Mouse (Mus musculus) kidney, postnatal 0 days (tissue): ENCODE results near the gene Chrm1. TPM values are rescaled to one million over a fixed set of nuclear protein-coding genes. Genes with fewer than 3 reads are reported as not detected.

Source experiments
- ATAC-seq: fragments of 200-750 bp; cut with Nextera tagmentation; replicated peaks from 2 replicates; pipeline ENCODE4 v1.8.0; 2017; ENCODE audit warnings: low read depth, moderate number of reproducible peaks, moderate TSS enrichment, moderate library complexity; ENCODE audit not compliant: low FRiP score
- DNase-seq: peaks from one replicate; pipeline ENCODE4 v3.0.0-alpha.2; 2016; ENCODE audit warnings: low spot score
- H3K27ac ChIP-seq: fragments of 300-500 bp; sonication (generic); 2 replicates; pipeline ENCODE4 v1.5.1; 2014; ENCODE audit warnings: mild to moderate bottlenecking
- H3K27me3 ChIP-seq: fragments of 300-500 bp; sonication (generic); 2 replicates; pipeline ENCODE4 v1.6.1; 2014; ENCODE audit warnings: low read length, mixed read lengths; ENCODE audit not compliant: insufficient read depth
- H3K36me3 ChIP-seq: fragments of 300-500 bp; sonication (generic); 2 replicates; pipeline ENCODE4 v1.6.1; 2014; ENCODE audit warnings: low read length, mixed read lengths; ENCODE audit not compliant: insufficient read depth
- H3K4me1 ChIP-seq: fragments of 300-500 bp; sonication (generic); replicated peaks from 2 replicates; pipeline ENCODE4 v1.6.1; 2014; ENCODE audit warnings: antibody characterized with exemption, low read length, mixed read lengths; ENCODE audit not compliant: insufficient read depth
- H3K4me2 ChIP-seq: fragments of 300-500 bp; sonication (generic); 2 replicates; pipeline ENCODE4 v1.6.1; 2014; ENCODE audit warnings: mild to moderate bottlenecking, low read length, moderate library complexity, mixed read lengths
- H3K4me3 ChIP-seq: fragments of 300-500 bp; sonication (generic); replicated peaks from 2 replicates; pipeline ENCODE4 v1.5.1; 2014; ENCODE audit warnings: low read depth, low read length
- H3K9ac ChIP-seq: fragments of 300-500 bp; sonication (generic); 2 replicates; pipeline ENCODE4 v1.6.1; 2014; ENCODE audit warnings: low read depth, low read length
- H3K9me3 ChIP-seq: fragments of 300-500 bp; sonication (generic); replicated peaks from 2 replicates; pipeline ENCODE4 v1.6.1; 2016; ENCODE audit warnings: low read length, inconsistent platforms, mixed read lengths
- CTCF ChIP-seq: IDR thresholded peaks from 2 replicates; pipeline ENCODE4 v1.5.1; 2016; ENCODE audit warnings: antibody characterized with exemption, low read depth, mild to moderate bottlenecking, moderate library complexity
- WGBS: fragments of 180-500 bp; shearing (Covaris S2); extraction: QIAGEN DNeasy Blood & Tissue Kit; methylation state at CpG from one replicate; pipeline ENCODE4 v1.1.7; 2014; 5-methylcytosine and 5-hydroxymethylcytosine counted together
- polyA plus RNA-seq: library from polyadenylated mRNA; unstranded; fragments of >200 nt; fragmentation: Nextera tagmentation; extraction: Ambion mirVana; gene quantifications from 2 replicates; pipeline ENCODE4 v1.2.1, GENCODE M21; 2015

Gene Chrm1
- polyA plus RNA-seq, 1 experiment from 2014 or later, result 0.17 TPM

DNA sequence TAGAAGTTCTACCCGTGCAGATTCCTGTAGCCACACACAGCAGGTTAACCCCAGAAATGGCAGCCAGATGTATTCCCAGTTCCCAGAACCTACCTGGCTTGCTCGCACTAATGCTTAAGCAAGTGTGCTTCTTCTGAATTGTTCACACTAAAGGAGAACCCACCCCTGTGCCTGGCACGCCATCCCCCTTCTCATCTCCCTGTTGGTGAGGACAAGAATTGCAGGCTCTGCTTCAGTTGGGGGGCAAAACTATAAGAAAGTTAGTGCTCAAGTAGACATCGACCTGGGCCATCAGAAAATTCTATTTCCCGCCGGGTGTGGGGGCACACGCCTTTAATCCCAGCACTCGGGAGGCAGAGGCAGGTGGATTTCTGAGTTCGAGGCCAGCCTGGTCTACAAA is 36.1 kb downstream of the Chrm1 start:
- peaks cover 3% of the 10 kb centered on the region; the same call in 1 of the 2 replicates for H3K4me1 ChIP-seq
- no peaks in the 10 kb centered on the region for H3K36me3 ChIP-seq
- no peaks in the 10 kb centered on the region for H3K27me3 ChIP-seq
- no peaks in the 10 kb centered on the region for H3K9me3 ChIP-seq
- no peak overlapping the region for H3K4me2 ChIP-seq
- no peak overlapping the region for H3K9ac ChIP-seq
- WGBS, result 79% methylated on average over 9 of the region's 9 CpGs
- no peak overlapping the region for H3K4me3 ChIP-seq
- ATAC-seq (no peak), DNase-seq (no peak)
- 0 out of 2 replicates have a peak, but pooled peaks have one; percentile 22 for TF ChIP-seq CTCF
- no peak overlapping the region for H3K27ac ChIP-seq

GRCm38 (mm10) chr19:8702458-8702857 is 38.9 kb downstream of the Chrm1 start:
- peaks cover 8% of the 10 kb centered on the region for H3K36me3 ChIP-seq
- no peak overlapping the region for H3K4me2 ChIP-seq
- no peak overlapping the region for H3K4me3 ChIP-seq
- H3K9me3 ChIP-seq, result no peaks in the 10 kb centered on the region
- DNase-seq (peak; percentile 45), ATAC-seq (0 out of 2 replicates have a peak, but pooled peaks have one; percentile 39)
- 40% methylated on average over 3 of the region's 3 CpGs for WGBS
- H3K27me3 ChIP-seq, result no peaks in the 10 kb centered on the region
- H3K9ac ChIP-seq, result no peak overlapping the region
- peaks cover 3% of the 10 kb centered on the region; the same call in 1 of the 2 replicates for H3K4me1 ChIP-seq
- peak overlapping the region; percentile 50; the same call in 1 of the 2 replicates for H3K27ac ChIP-seq
- TF ChIP-seq CTCF, result peak; percentile 33; the same call in 1 of the 2 replicates

GRCm38 (mm10) chr19:8703571-8703970 is 40.0 kb downstream of the Chrm1 start:
- H3K4me2 ChIP-seq, result no peak overlapping the region
- H3K9me3 ChIP-seq, result no peaks in the 10 kb centered on the region
- DNase-seq, result no peak
- WGBS, result 76% methylated on average over 3 of the region's 4 CpGs
- TF ChIP-seq CTCF, result no peak
- H3K4me3 ChIP-seq, result no peak overlapping the region
- peaks cover 3% of the 10 kb centered on the region; the same call in 1 of the 2 replicates for H3K4me1 ChIP-seq
- H3K36me3 ChIP-seq, result peaks cover 19% of the 10 kb centered on the region
- H3K27ac ChIP-seq, result no peak overlapping the region
- H3K27me3 ChIP-seq, result no peaks in the 10 kb centered on the region
- H3K9ac ChIP-seq, result no peak overlapping the region
- no peak for ATAC-seq

DNA sequence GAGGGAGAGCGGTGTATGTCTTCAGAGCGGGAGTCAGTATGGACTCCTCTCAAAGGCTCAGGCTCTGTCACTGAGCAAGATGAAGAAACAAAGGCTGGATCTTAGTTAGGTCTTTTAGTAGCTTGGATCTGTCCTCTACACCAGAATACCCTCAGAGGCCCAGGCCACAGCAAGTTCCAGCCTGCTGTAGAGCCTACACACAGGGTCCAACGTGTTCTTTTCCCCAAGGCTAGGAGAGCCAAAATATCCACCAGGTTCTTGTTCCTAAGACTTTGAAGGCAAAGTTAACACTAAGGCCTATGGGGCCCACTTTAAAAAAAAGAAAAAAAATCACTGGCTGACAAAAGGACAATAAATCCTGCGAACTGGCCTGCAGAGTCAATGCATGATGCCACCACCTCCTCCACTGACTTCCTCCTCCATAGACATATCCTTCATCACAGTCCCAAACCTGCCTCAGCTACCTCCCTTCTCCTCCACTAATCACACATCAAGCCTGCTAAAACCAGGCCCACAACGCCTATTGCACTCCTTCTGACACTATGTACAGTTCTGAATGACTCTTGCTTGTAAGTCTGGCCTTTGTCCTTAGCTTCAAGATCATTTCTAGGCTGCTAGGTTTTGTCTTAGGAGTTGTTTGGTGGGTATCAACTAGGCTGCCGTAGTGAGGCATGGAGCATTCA is 41.6 kb downstream of the Chrm1 start:
- Histone ChIP-seq H3K9ac (no peak overlapping the region), H3K4me1 (peaks cover 5% of the 10 kb centered on the region; the same call in 1 of the 2 replicates), H3K36me3 (peaks cover 35% of the 10 kb centered on the region), H3K27me3 (no peaks in the 10 kb centered on the region), H3K27ac (no peak overlapping the region), H3K4me3 (no peak overlapping the region), H3K9me3 (no peaks in the 10 kb centered on the region), H3K4me2 (no peak overlapping the region)
- WGBS, result 73% methylated on average over 6 of the region's 6 CpGs
- DNase-seq (no peak), ATAC-seq (no peak)
- TF ChIP-seq CTCF, result no peak

DNA sequence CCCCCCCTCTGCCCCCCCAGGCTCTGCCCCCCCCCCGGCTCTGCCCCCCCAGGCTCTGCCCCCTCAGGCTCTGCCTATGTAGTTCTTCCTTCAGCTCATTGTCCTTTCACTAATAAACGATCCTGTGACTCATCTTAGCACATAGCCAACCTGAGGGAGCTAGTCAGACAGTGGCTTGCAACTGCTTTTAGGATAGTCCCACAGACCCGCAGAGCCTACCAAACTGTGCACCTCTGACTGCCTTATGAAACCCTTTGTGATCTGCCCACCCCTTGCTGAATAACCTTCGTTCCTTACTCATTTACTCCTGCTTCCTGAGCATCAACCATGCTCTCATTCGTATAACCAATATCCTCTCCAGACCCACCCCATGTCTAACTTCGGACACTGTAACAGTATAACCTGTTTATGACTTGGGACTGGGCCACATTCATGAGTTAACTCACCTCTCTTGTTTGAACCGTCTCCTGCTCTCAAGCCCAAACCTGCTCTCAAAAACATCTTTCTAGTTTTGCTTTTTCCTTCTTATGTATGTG is 42.6 kb downstream of the Chrm1 start:
- Histone ChIP-seq H3K27me3 (no peaks in the 10 kb centered on the region), H3K4me1 (peaks cover 14% of the 10 kb centered on the region; the same call in 1 of the 2 replicates), H3K4me3 (no peak overlapping the region), H3K36me3 (peaks cover 42% of the 10 kb centered on the region), H3K9ac (no peak overlapping the region), H3K4me2 (no peak overlapping the region), H3K9me3 (no peaks in the 10 kb centered on the region), H3K27ac (no peak overlapping the region)
- no peak for TF ChIP-seq CTCF
- ATAC-seq, result no peak
- DNase-seq, result no peak
- 68% methylated on average over 7 of the region's 7 CpGs for WGBS

DNA sequence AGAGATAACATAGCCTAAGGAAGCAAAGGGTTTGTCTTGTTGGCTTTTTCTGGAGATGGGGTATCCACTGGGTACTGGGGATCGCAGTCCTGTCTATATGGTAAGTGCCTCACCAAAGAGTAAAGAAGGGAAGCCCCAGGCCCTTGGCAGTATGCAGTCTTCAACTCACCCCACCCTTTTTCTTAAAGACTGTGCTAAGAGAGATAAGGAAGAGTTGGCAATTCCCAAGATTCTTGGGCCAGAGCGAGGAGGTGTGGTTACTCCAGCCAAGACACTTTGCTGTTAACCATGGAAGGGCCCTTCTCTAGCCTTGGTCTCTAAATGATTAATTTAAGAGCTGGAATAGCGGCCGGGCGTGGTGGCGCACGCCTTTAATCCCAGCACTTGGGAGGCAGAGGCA is 43.3 kb downstream of the Chrm1 start:
- Histone ChIP-seq H3K4me3 (no peak overlapping the region), H3K9me3 (no peaks in the 10 kb centered on the region), H3K27ac (no peak overlapping the region), H3K4me2 (no peak overlapping the region), H3K9ac (no peak overlapping the region), H3K36me3 (peaks cover 42% of the 10 kb centered on the region), H3K4me1 (peaks cover 14% of the 10 kb centered on the region; the same call in 1 of the 2 replicates), H3K27me3 (no peaks in the 10 kb centered on the region)
- DNase-seq (no peak), ATAC-seq (no peak)
- WGBS, result 94% methylated on average over 7 of the region's 7 CpGs
- TF ChIP-seq CTCF, result no peak
